Mouse (Mus musculus): ENCODE measurements around the gene Tob1. TPM values are rescaled to one million over a fixed set of nuclear protein-coding genes. Genes with fewer than 3 reads are reported as not detected.

Gene Tob1
- polyA plus RNA-seq, 1 experiment from 2014 or later = 35.6 TPM

GRCm38 (mm10) chr11:94213735-94214594 lies 2.7 kb downstream of the Tob1 start:
- peaks cover 12% of the 10 kb centered on the region for H3K36me3 ChIP-seq
- ATAC-seq (ENCODE audit: low FRiP score, low read depth) = no peak
- peak overlapping the region; percentile 62 for H3K4me2 ChIP-seq
- no peaks in the 10 kb centered on the region for H3K27me3 ChIP-seq
- H3K4me3 ChIP-seq = peak overlapping the region; percentile 68
- 74% methylated on average over 29 of the region's 29 CpGs for WGBS
- H3K27ac ChIP-seq (replicated peaks) = no peak overlapping the region
- no peaks in the 10 kb centered on the region for H3K9me3 ChIP-seq
- H3K4me1 ChIP-seq (replicated peaks) = peaks cover 34% of the 10 kb centered on the region
- 0 out of 2 replicates have a peak overlapping the region, but pooled peaks have one; percentile 11 for H3K9ac ChIP-seq

GRCm38 (mm10) chr11:94215581-94215980 lies 4.3 kb downstream of the Tob1 start:
- Histone ChIP-seq H3K9ac (no peak overlapping the region), H3K27me3 (no peaks in the 10 kb centered on the region), H3K4me3 (no peak overlapping the region), H3K36me3 (peaks cover 12% of the 10 kb centered on the region), H3K9me3 (no peaks in the 10 kb centered on the region), H3K4me2 (no peak overlapping the region), H3K27ac (replicated peaks) (no peak overlapping the region), H3K4me1 (replicated peaks) (peaks cover 29% of the 10 kb centered on the region)
- no peak for ATAC-seq (ENCODE audit: low FRiP score, low read depth)
- WGBS = 79% methylated on average over 3 of the region's 3 CpGs

- no peaks in the 10 kb centered on the region for H3K27me3 ChIP-seq
- WGBS = 22% methylated on average over 2 of the region's 2 CpGs
- H3K4me2 ChIP-seq = no peak overlapping the region
- no peak overlapping the region for H3K4me3 ChIP-seq
- no peak overlapping the region for H3K9ac ChIP-seq
- peaks cover 12% of the 10 kb centered on the region for H3K36me3 ChIP-seq
- no peak overlapping the region for H3K27ac ChIP-seq (replicated peaks)
- H3K4me1 ChIP-seq (replicated peaks) = peaks cover 29% of the 10 kb centered on the region
- ATAC-seq (ENCODE audit: low FRiP score, low read depth) = no peak
- H3K9me3 ChIP-seq = no peaks in the 10 kb centered on the region
Measured at GRCm38 (mm10) chr11:94216247-94216646, 5.0 kb downstream of the Tob1 start.

GRCm38 (mm10) chr11:94221257-94221656 lies 10.0 kb downstream of the Tob1 start:
- Histone ChIP-seq H3K9ac (no peak overlapping the region), H3K27me3 (no peaks in the 10 kb centered on the region), H3K36me3 (no peaks in the 10 kb centered on the region), H3K4me2 (no peak overlapping the region), H3K4me1 (replicated peaks) (peaks cover 2% of the 10 kb centered on the region), H3K9me3 (no peaks in the 10 kb centered on the region), H3K4me3 (no peak overlapping the region), H3K27ac (replicated peaks) (no peak overlapping the region)
- 95% methylated on average over 7 of the region's 7 CpGs for WGBS
- no peak for ATAC-seq (ENCODE audit: low FRiP score, low read depth)

GRCm38 (mm10) chr11:94223531-94223930 lies 12.3 kb downstream of the Tob1 start:
- no peak overlapping the region for H3K4me3 ChIP-seq
- no peaks in the 10 kb centered on the region for H3K27me3 ChIP-seq
- no peak overlapping the region for H3K27ac ChIP-seq (replicated peaks)
- H3K36me3 ChIP-seq = no peaks in the 10 kb centered on the region
- no peak overlapping the region for H3K9ac ChIP-seq
- peaks cover 4% of the 10 kb centered on the region for H3K4me1 ChIP-seq (replicated peaks)
- no peak for ATAC-seq (ENCODE audit: low FRiP score, low read depth)
- 85% methylated on average over 9 of the region's 9 CpGs for WGBS
- no peaks in the 10 kb centered on the region for H3K9me3 ChIP-seq
- no peak overlapping the region for H3K4me2 ChIP-seq

- Histone ChIP-seq H3K27ac (replicated peaks) (no peak overlapping the region), H3K36me3 (no peaks in the 10 kb centered on the region), H3K9me3 (no peaks in the 10 kb centered on the region), H3K4me3 (no peak overlapping the region), H3K27me3 (no peaks in the 10 kb centered on the region), H3K9ac (no peak overlapping the region), H3K4me1 (replicated peaks) (peaks cover 6% of the 10 kb centered on the region), H3K4me2 (no peak overlapping the region)
- WGBS = 38% methylated on average over 7 of the region's 7 CpGs
- no peak for ATAC-seq (ENCODE audit: low FRiP score, low read depth)
Measured at GRCm38 (mm10) chr11:94225985-94226384, 14.7 kb downstream of the Tob1 start.

GRCm38 (mm10) chr11:94228416-94228815 lies 17.2 kb downstream of the Tob1 start:
- no peak for ATAC-seq (ENCODE audit: low FRiP score, low read depth)
- Histone ChIP-seq H3K27me3 (no peaks in the 10 kb centered on the region), H3K9ac (no peak overlapping the region), H3K27ac (replicated peaks) (peak overlapping the region; percentile 36; the same call in 1 of the 2 replicates), H3K4me3 (no peak overlapping the region), H3K4me2 (no peak overlapping the region), H3K36me3 (no peaks in the 10 kb centered on the region), H3K9me3 (no peaks in the 10 kb centered on the region), H3K4me1 (replicated peaks) (peaks cover 6% of the 10 kb centered on the region)
- WGBS = 20% methylated on average over 9 of the region's 9 CpGs

- Histone ChIP-seq H3K36me3 (no peaks in the 10 kb centered on the region), H3K27me3 (no peaks in the 10 kb centered on the region)
Measured at GRCm38 (mm10) chr11:94229207-94229960, 18.1 kb downstream of the Tob1 start.

GRCm38 (mm10) chr11:94230244-94230643 lies 19.0 kb downstream of the Tob1 start:
- ATAC-seq (ENCODE audit: low FRiP score, low read depth) = no peak
- H3K36me3 ChIP-seq = no peaks in the 10 kb centered on the region
- H3K27ac ChIP-seq (replicated peaks) = no peak overlapping the region
- H3K4me1 ChIP-seq (replicated peaks) = peaks cover 6% of the 10 kb centered on the region
- no peak overlapping the region for H3K4me2 ChIP-seq
- no peak overlapping the region for H3K9ac ChIP-seq
- 86% methylated on average over 8 of the region's 8 CpGs for WGBS
- no peaks in the 10 kb centered on the region for H3K9me3 ChIP-seq
- H3K4me3 ChIP-seq = no peak overlapping the region
- H3K27me3 ChIP-seq = no peaks in the 10 kb centered on the region

More at GRCm38 (mm10) chr11:94229207-94229960, 18.1 kb downstream of the Tob1 start:
- no peak overlapping the region for H3K4me3 ChIP-seq
- no peak overlapping the region for H3K4me2 ChIP-seq
- no peak for ATAC-seq (ENCODE audit: low FRiP score, low read depth)
- peaks cover 6% of the 10 kb centered on the region for H3K4me1 ChIP-seq (replicated peaks)
- no peaks in the 10 kb centered on the region for H3K9me3 ChIP-seq
- 78% methylated on average over 5 of the region's 5 CpGs for WGBS
- H3K9ac ChIP-seq = no peak overlapping the region
- no peak overlapping the region for H3K27ac ChIP-seq (replicated peaks)

- Histone ChIP-seq H3K9ac (no peak overlapping the region), H3K4me1 (replicated peaks) (peaks cover 13% of the 10 kb centered on the region), H3K27me3 (no peaks in the 10 kb centered on the region), H3K36me3 (no peaks in the 10 kb centered on the region), H3K4me2 (no peak overlapping the region), H3K9me3 (no peaks in the 10 kb centered on the region), H3K4me3 (no peak overlapping the region), H3K27ac (replicated peaks) (no peak overlapping the region)
- no peak for ATAC-seq (ENCODE audit: low FRiP score, low read depth)
- WGBS = 74% methylated on average over 19 of the region's 19 CpGs
Measured at GRCm38 (mm10) chr11:94231821-94232552, 20.7 kb downstream of the Tob1 start.

- no peaks in the 10 kb centered on the region for H3K9me3 ChIP-seq
- H3K4me2 ChIP-seq = no peak overlapping the region
- 60% methylated on average over 6 of the region's 6 CpGs for WGBS
- ATAC-seq (ENCODE audit: low FRiP score, low read depth) = no peak
- H3K9ac ChIP-seq = no peak overlapping the region
- no peak overlapping the region for H3K27ac ChIP-seq (replicated peaks)
- H3K27me3 ChIP-seq = no peaks in the 10 kb centered on the region
- no peak overlapping the region for H3K4me3 ChIP-seq
- peaks cover 10% of the 10 kb centered on the region for H3K4me1 ChIP-seq (replicated peaks)
- no peaks in the 10 kb centered on the region for H3K36me3 ChIP-seq
Measured at GRCm38 (mm10) chr11:94233405-94233804, 22.2 kb downstream of the Tob1 start.

- no peaks in the 10 kb centered on the region for H3K36me3 ChIP-seq
- no peak for ATAC-seq (ENCODE audit: low FRiP score, low read depth)
- H3K9ac ChIP-seq = no peak overlapping the region
- no peak overlapping the region for H3K4me3 ChIP-seq
- H3K9me3 ChIP-seq = no peaks in the 10 kb centered on the region
- no peaks in the 10 kb centered on the region for H3K27me3 ChIP-seq
- no peak overlapping the region for H3K27ac ChIP-seq (replicated peaks)
- WGBS = 96% methylated on average over 12 of the region's 12 CpGs
- no peak overlapping the region for H3K4me2 ChIP-seq
- H3K4me1 ChIP-seq (replicated peaks) = peaks cover 7% of the 10 kb centered on the region; the same call in 1 of the 2 replicates
Measured at GRCm38 (mm10) chr11:94234380-94234779, 23.1 kb downstream of the Tob1 start.

Data from hindbrain, embryonic 15.5 days (tissue).